Mouse (Mus musculus): ENCODE measurements around the gene Bnc2. TPM values are rescaled to one million over a fixed set of nuclear protein-coding genes. Genes with fewer than 3 reads are reported as not detected.

The Bnc2 gene
- polyA plus RNA-seq, 1 experiment = not detected

- no peak overlapping the region for H3K4me3 ChIP-seq (ENCODE audit: insufficient read depth, low read length)
- no peak overlapping the region for H3K27ac ChIP-seq (ENCODE audit: insufficient read depth, low read depth, low read length)
- no peaks in the 10 kb centered on the region for H3K4me1 ChIP-seq (ENCODE audit: control insufficient read depth, insufficient read depth, low read length)
- TF ChIP-seq POLR2A (IDR thresholded peaks at IDR 0.05; ENCODE audit: borderline replicate concordance, low read depth, low read length) (no peak), CTCF (IDR thresholded peaks at IDR 0.05; ENCODE audit: low read depth, low read length) (no peak)
Observed at GRCm38 (mm10) chr4:84521562-84521961, 153.5 kb downstream of the Bnc2 start.

GRCm38 (mm10) chr4:84510466-84510865 is 164.6 kb downstream of the Bnc2 start:
- no peaks in the 10 kb centered on the region for H3K4me1 ChIP-seq (ENCODE audit: control insufficient read depth, insufficient read depth, low read length)
- no peak overlapping the region for H3K4me3 ChIP-seq (ENCODE audit: insufficient read depth, low read length)
- TF ChIP-seq POLR2A (IDR thresholded peaks at IDR 0.05; ENCODE audit: borderline replicate concordance, low read depth, low read length) (no peak), CTCF (IDR thresholded peaks at IDR 0.05; ENCODE audit: low read depth, low read length) (no peak)
- no peak overlapping the region for H3K27ac ChIP-seq (ENCODE audit: insufficient read depth, low read depth, low read length)

- H3K27ac ChIP-seq (ENCODE audit: insufficient read depth, low read depth, low read length) = no peak overlapping the region
- H3K4me1 ChIP-seq (ENCODE audit: control insufficient read depth, insufficient read depth, low read length) = no peaks in the 10 kb centered on the region
- H3K4me3 ChIP-seq (ENCODE audit: insufficient read depth, low read length) = no peak overlapping the region
- TF ChIP-seq CTCF (IDR thresholded peaks at IDR 0.05; ENCODE audit: low read depth, low read length) = no peak
Observed at GRCm38 (mm10) chr4:84507551-84507950, 167.5 kb downstream of the Bnc2 start.

- no peak overlapping the region for H3K27ac ChIP-seq (ENCODE audit: insufficient read depth, low read depth, low read length)
- TF ChIP-seq CTCF (IDR thresholded peaks at IDR 0.05; ENCODE audit: low read depth, low read length) (no peak), POLR2A (IDR thresholded peaks at IDR 0.05; ENCODE audit: borderline replicate concordance, low read depth, low read length) (no peak)
- H3K4me3 ChIP-seq (ENCODE audit: insufficient read depth, low read length) = no peak overlapping the region
- no peaks in the 10 kb centered on the region for H3K4me1 ChIP-seq (ENCODE audit: control insufficient read depth, insufficient read depth, low read length)
Observed at GRCm38 (mm10) chr4:84502581-84503269, 172.3 kb downstream of the Bnc2 start.

- Histone ChIP-seq H3K4me1 (ENCODE audit: control insufficient read depth, insufficient read depth, low read length) (no peaks in the 10 kb centered on the region), H3K4me3 (ENCODE audit: insufficient read depth, low read length) (no peak overlapping the region), H3K27ac (ENCODE audit: insufficient read depth, low read depth, low read length) (no peak overlapping the region)
- TF ChIP-seq CTCF (IDR thresholded peaks at IDR 0.05; ENCODE audit: low read depth, low read length) (no peak), POLR2A (IDR thresholded peaks at IDR 0.05; ENCODE audit: borderline replicate concordance, low read depth, low read length) (no peak)
Observed at GRCm38 (mm10) chr4:84500796-84501349, 174.2 kb downstream of the Bnc2 start.

GRCm38 (mm10) chr4:84500259-84500658 is 174.8 kb downstream of the Bnc2 start:
- TF ChIP-seq POLR2A (IDR thresholded peaks at IDR 0.05; ENCODE audit: borderline replicate concordance, low read depth, low read length) (no peak), CTCF (IDR thresholded peaks at IDR 0.05; ENCODE audit: low read depth, low read length) (no peak)
- Histone ChIP-seq H3K27ac (ENCODE audit: insufficient read depth, low read depth, low read length) (no peak overlapping the region), H3K4me3 (ENCODE audit: insufficient read depth, low read length) (no peak overlapping the region), H3K4me1 (ENCODE audit: control insufficient read depth, insufficient read depth, low read length) (no peaks in the 10 kb centered on the region)

GRCm38 (mm10) chr4:84498469-84498868 is 176.6 kb downstream of the Bnc2 start:
- Histone ChIP-seq H3K4me1 (ENCODE audit: control insufficient read depth, insufficient read depth, low read length) (no peaks in the 10 kb centered on the region), H3K4me3 (ENCODE audit: insufficient read depth, low read length) (no peak overlapping the region), H3K27ac (ENCODE audit: insufficient read depth, low read depth, low read length) (no peak overlapping the region)
- TF ChIP-seq POLR2A (IDR thresholded peaks at IDR 0.05; ENCODE audit: borderline replicate concordance, low read depth, low read length) (no peak), CTCF (IDR thresholded peaks at IDR 0.05; ENCODE audit: low read depth, low read length) (no peak)

- TF ChIP-seq CTCF (IDR thresholded peaks at IDR 0.05; ENCODE audit: low read depth, low read length) = no peak
- TF ChIP-seq POLR2A (IDR thresholded peaks at IDR 0.05; ENCODE audit: borderline replicate concordance, low read depth, low read length) = no peak
- H3K4me1 ChIP-seq (ENCODE audit: control insufficient read depth, insufficient read depth, low read length) = no peaks in the 10 kb centered on the region
- H3K27ac ChIP-seq (ENCODE audit: insufficient read depth, low read depth, low read length) = no peak overlapping the region
- H3K4me3 ChIP-seq (ENCODE audit: insufficient read depth, low read length) = no peak overlapping the region
Observed at GRCm38 (mm10) chr4:84488323-84488722, 186.8 kb downstream of the Bnc2 start.

GRCm38 (mm10) chr4:84482680-84483079 is 192.4 kb downstream of the Bnc2 start:
- H3K4me1 ChIP-seq (ENCODE audit: control insufficient read depth, insufficient read depth, low read length) = no peaks in the 10 kb centered on the region
- no peak overlapping the region for H3K4me3 ChIP-seq (ENCODE audit: insufficient read depth, low read length)
- TF ChIP-seq CTCF (IDR thresholded peaks at IDR 0.05; ENCODE audit: low read depth, low read length) (no peak), POLR2A (IDR thresholded peaks at IDR 0.05; ENCODE audit: borderline replicate concordance, low read depth, low read length) (no peak)
- H3K27ac ChIP-seq (ENCODE audit: insufficient read depth, low read depth, low read length) = no peak overlapping the region

GRCm38 (mm10) chr4:84472643-84473042 is 202.4 kb downstream of the Bnc2 start:
- TF ChIP-seq CTCF (IDR thresholded peaks at IDR 0.05; ENCODE audit: low read depth, low read length) = no peak
- H3K27ac ChIP-seq (ENCODE audit: insufficient read depth, low read depth, low read length) = no peak overlapping the region
- no peaks in the 10 kb centered on the region for H3K4me1 ChIP-seq (ENCODE audit: control insufficient read depth, insufficient read depth, low read length)
- H3K4me3 ChIP-seq (ENCODE audit: insufficient read depth, low read length) = no peak overlapping the region
